Mouse (Mus musculus): ENCODE data around the gene Cxcl9.
"Not testable (repeated sequence)": the region's sequence is repeated elsewhere in the genome, so short reads cannot be mapped to it uniquely, and the experiment has no call there.

Cxcl9 gene

DNA sequence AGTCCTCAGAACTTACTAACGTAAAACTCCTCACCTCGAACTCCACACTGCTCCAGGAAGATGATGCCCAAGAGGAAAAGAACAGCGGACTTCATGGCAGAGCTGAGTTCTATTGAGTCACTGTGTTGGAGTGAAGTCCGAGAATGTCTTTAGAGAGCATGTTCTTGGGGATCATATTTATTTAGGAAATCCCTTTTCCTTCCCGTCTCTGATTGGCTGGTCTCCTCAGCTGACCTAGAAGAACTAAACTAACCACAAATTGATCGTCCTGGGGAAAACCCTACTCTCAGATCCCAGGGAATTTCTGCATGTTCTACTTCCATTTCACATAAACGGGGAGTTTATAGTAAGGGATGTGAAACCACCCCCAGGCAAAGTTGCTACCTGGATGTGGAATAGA is at the start of gene Cxcl9:
Cxcl9 (minus strand) TSS at position 151 of the 400 bp plus-strand sequence.
- DNase-seq (ENCODE audit: extremely low spot score, low read depth, low spot score): no peak

DNA sequence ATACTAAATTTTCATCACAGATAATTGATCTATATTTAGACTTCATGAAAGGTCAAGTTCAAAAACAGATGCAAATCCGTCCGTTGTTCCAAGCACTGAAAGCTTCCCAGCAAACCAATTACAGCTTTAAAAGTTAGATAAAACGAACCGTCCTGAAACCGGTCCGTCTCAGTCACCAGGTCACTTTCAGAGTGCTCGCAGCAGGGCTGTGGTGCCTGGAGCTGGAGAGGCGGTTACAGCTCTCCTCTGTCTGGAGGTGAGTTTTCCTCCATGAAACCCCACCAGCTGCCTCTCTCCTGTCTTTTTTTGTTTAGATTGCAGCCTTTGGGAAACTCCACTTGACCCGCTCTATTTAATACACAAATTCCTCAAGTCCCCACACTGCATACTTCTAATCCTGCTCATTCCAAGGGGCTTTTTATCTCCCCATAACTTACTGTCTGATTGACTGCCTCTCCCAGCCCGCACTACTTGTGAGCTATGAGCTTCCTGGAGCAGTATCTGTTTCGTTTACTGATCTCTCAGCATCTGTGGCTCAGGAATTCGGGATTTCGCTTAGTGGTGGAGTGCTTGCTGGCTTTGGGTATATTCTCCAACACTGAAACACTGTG is 49.0 kb upstream of the Cxcl9 start:
- no peak for DNase-seq (ENCODE audit: extremely low spot score, low read depth, low spot score)

DNA sequence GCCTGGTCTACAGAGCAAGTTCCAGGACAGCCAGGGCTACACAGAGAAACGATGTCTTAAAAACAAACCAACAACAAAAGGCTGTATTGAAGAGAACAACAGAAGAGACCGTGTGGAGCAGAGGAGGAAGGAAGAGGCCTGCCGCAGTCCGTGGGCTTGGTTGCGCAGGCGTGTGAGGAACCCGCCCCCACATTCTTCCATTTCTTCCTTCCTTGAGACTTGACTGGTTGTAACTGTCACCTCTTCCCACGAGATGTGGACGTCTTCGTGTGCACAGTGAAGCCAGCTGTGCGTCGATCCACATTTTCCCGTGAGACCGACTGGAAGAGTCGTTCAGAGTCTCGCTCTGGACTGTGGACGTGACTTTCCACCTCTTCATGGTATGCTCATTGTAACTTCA is 47.5 kb upstream of the Cxcl9 start:
- no peak for DNase-seq (ENCODE audit: extremely low spot score, low read depth, low spot score)

DNA sequence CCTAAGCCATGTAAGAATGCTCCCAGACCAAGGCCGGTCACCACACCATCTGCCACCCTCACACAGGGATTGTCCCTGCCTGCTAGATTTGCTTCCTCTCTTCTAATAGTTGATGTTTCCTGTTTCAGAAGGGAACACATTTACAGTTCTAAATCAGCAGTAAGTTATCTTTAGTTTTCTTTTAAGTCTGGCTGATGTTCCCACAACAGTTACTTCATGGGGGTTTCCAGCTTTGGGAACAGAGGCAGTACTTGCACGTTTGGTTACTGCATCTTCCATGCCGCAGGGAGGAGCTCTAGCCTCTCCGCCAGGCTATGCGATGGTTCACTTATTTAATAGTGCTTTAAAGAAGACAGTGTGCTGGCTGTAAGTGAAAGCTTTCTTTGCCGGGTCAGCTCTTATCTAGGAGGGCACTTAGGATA is 46.9 kb upstream of the Cxcl9 start:
- DNase-seq (ENCODE audit: extremely low spot score, low read depth, low spot score): no peak

DNA sequence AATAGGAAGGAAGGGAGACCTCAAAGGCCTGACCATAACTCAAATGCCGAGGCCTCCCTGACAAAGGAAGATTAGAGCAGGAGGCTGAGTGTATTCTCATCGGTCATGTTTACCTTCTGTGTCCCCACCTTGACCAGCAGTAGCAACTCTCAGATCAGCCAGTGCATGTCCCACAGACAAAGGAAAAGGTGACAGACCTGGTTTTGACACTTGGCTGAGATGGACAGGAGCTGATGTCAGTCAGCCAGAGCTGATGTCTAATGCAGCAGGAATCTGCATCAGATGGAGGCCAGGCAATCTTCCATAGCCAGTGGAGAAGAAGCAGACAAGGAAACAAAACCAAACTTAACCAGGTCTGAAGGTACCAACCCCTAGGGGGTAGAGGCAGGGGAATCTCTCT is 44.7 kb upstream of the Cxcl9 start:
- no peak for DNase-seq (ENCODE audit: extremely low spot score, low read depth, low spot score)

DNA sequence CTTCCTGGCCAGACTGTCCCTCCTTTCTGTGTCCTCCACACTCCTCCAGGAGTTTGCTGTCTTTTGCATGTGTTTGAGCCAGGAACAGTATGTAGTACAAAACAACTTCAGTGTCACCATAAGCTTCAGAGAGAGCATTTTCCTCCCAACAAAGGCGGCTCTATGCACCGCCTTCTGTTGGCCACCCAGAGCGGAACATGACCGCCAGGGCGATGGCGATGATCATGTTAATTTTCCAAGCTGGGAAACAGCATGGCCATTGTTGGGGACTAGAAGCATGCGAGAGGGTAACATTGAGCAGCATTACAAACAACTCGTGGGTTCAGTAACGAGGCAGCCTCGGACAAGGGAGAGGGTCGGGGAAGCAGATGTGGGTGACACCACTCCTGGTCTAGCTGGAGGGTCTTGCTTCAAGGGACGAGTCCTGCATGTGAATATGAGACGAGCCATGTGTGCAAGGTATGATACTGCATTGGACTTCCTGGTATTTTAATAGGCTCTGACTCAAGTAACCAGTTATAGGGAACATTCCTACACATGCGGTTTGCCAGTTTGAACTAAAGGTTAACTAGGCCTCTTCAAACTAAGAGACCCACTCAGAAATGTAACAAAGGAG is 43.6 kb upstream of the Cxcl9 start:
- no peak for DNase-seq (ENCODE audit: extremely low spot score, low read depth, low spot score)

DNA sequence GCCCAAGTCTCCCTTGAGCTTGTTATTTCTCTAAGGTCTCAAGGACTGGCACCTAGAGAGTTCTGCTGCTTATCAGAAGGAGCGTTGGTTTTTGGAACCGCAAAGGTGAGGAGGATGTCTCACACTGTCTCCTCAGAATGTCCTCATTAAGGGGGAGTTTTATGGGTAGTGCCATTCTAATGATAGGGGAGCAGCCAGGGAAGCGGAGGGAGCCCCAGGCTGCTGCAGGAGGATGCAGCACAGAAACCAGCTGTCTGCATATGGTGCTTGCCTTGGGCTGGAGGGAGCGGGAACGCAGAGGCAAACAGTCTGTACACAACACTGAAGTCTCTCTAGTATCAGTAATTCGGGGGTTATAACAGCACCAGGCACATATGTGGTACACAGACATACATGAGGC is 43.0 kb upstream of the Cxcl9 start:
- DNase-seq (ENCODE audit: extremely low spot score, low read depth, low spot score): no peak

DNA sequence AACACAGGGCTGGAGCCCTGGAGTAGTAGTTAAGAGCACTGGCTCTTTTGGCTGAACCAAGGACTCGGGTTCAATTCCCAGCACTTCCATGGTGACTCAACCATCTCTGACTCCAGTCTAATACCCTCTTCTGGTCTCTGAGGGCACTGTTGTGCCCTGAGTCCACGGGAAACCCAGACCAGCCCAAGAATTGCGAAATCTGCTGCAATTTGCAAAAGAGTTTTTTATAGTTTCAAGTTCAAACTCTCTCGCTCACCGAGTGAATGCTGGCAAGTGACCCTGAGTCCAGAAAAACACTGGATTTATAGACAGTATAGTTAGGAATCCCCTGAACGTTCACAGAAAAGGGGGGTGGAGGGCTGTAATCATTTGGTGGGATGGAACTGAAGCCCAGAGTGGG is 42.5 kb upstream of the Cxcl9 start:
- no peak for DNase-seq (ENCODE audit: extremely low spot score, low read depth, low spot score)

DNA sequence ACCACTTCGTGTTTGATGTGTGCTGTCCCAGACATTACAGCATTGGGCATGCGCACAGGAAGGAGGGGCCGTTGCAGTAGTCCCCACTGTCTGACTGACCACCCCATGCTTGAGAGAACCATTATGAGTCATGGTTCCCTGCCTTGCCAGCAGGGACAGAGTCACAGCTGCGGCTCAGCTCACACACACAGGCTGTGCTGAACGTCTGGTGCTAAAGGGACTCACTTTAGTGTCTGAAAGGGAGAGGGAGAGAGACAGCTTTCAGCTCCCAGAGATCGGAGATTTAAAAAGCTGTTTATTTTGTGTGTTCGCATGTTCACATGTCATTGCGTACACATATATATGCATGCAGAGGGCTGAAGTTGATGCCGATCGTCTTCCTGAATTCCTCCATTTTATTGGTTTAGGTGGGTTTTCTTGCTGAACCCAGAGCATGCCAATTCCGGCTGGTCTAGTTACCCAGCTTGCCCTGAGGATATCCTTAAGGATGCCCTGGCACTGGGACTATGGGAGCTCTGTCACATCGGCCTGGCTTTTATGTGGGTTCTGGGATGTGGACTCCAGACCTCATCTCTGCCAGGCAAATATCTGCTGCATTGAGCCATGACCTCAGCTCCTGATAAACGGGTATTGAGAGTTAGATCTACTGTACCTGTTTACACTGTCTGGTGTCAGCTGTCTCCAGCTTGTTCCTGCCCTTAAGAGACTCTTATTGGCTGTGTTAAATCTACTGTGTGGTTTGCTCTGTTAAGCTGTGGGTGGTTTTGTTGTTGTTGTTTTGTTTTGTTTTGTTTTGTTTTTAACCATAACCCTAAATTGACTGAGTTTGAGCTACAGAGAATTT is 41.5 kb upstream of the Cxcl9 start:
- DNase-seq (ENCODE audit: extremely low spot score, low read depth, low spot score): no peak

DNA sequence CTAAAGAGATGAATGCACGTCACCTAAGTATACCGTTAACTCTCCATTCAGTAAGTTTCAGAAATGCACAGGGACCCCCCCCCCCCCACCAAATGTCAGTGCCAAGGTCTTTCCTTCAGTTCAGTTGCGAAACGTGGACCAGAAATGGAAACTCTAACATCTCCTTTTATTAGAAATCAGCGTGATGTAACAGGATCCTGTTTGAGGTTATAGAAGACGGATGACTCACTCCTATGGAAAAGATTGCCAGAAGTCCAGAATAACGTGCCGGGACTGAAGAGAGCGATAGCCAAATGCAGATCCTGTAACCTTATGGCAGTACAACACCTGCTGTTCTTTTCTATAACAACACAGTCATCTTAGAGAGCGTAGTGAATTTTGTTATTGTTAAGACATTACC is 40.5 kb upstream of the Cxcl9 start:
- DNase-seq (ENCODE audit: extremely low spot score, low read depth, low spot score): no peak

DNA sequence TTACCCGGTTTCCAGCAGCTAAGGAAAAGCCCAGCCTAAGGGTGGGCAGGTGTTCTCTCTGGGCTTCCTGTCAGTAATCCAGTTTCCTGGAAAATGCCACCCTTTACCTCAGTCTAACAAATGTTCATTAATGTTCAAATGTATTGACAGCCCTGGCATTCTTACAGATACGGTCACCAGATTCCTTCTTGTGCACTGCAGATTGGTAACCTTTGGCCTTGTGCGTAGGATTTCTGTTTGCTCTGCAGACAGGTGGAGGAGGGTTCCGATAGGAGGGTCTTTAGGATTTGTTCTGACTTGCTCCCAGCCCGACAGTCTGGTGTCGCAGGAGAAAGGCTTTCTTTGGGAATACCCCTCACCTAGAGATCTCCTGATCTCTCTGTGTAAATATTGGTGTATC is 38.7 kb upstream of the Cxcl9 start:
- DNase-seq (ENCODE audit: extremely low spot score, low read depth, low spot score): no peak

DNA sequence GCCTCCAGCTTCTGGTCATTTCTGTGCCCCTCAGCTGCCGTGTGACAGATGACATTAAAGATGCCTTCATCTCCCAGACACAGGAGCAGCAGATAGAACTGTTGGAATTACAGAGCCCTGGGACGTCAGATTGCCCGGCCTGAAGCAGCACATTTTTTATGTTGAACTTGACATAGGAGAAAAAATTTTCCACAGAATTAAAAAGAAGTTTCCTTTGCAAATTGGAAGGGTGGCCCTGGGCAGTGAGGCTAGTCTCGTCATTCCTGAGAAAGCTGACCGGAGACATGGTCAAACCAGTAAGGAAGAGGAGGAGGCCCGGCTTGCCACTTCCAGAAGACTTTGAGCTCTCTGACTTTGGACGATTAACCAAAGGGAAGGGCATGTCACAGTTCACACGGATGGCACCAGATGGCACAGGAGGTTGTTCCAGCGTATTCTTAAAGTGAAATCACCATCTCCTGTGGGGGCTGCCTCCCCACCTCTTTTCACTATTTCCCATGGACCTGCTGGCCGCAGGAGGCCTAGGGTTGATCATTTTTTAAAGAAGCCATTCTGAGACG is 37.3 kb upstream of the Cxcl9 start:
- DNase-seq (ENCODE audit: extremely low spot score, low read depth, low spot score): no peak

DNA sequence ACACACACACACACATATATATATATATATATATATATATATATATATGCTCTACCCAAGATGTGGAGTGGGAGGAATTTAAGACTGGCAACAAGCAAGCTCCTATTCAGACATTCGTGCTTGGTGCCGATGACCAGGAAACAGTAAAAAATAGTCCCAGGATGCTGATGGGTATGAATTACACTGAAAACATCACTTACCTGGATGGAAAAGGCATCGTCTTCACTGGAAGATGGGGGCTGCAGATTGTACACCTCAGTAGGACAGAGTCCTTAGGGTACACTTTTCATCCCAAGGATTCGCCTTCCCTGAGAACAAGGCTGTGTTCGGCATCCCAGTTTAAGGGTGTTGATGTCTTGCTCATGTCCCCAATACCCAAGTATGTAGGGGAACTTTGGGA is 36.1 kb upstream of the Cxcl9 start:
- no peak for DNase-seq (ENCODE audit: extremely low spot score, low read depth, low spot score)

DNA sequence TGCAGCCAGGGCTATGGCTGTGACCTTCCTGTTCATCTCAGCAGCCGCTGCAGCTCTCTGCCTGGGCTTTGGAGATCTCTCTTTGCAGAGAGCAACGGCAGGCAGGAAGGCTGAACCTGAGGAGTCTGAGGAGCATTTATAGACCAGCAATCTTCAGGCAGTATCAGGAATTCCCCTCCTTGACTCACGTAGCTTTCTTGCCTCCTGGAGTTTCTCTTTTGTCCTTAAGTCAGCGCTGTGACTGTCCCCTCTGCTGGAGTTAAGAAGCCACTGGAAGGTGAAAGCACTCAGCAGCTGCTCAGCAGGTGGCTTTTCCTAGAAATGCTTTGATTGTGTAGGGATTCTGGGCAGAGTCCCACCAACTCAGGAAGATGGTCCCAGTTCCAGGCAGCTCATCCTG is 35.3 kb upstream of the Cxcl9 start:
- DNase-seq (ENCODE audit: extremely low spot score, low read depth, low spot score): no peak

DNA sequence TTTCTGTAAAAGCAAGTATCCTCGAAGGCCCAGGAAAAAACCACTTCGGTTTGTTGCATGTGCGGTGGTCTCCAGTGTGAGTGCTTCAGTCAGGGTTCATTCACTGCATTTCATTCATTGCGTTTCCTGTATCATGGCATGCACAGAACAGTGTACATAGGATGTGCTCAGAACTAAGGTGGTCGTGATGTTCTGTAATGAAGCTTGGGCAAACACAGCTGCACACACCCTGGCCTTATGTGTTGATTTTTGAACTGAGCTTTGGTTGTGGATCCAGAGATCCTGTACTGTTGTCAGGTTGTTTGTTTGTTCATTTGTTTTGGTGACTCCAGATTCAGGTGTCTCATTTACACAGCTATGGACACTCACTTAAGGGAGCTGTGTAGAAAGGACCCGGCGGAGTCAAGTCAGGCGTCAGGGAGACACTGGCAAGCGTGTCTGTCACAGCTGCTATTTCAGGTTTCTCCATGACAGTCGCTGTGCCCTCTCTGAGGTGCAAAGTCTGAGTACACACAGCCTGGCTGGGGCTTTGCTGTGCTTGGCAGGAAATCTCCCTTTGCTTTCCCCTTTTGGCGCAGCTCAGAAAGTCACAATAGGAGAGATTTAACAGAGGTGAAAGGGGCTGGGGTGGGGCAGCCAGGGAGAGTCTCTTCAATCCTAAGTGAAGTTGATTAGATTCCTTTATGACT is 31.0 kb upstream of the Cxcl9 start:
- DNase-seq (ENCODE audit: extremely low spot score, low read depth, low spot score): no peak

DNA sequence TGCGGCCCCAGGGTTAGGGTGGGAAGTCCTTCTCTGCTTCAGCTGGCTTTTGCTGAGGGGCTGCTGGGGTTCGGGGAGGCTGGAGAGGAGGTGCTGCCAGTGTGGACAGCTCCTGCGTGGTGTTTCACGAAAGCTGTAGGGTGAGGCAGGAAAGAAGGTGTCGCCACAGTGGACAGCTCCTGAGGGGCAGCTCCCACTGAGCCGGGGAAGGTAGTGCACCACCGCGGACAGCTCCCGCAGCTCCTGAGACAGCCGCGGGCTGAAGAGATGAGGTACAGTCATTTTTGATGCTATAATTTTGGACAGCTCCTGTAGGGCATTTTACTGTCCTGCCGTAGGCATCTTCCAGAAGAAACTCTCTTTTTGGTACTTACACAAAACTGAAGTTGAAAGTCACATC is 30.2 kb upstream of the Cxcl9 start:
- no peak for DNase-seq (ENCODE audit: extremely low spot score, low read depth, low spot score)

DNA sequence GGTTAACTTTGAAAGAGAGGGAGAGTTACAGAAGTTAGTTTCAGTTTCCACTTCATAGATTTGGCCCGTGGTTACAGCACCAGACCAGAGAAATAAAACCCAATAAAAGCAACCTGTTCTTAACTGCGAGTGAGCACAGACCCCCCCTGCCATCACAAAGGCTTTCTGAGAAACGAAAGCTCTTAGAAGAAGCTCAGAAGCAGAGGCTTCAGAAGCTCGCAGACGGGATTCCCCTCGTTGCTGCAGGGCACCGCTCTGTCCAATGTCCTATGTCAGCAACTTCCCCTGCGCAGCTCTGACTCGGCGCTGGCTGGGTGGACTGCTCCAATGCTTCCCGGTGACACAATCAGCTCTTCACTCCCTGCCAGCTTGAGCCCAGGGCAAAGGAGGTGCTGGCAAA is 25.6 kb upstream of the Cxcl9 start:
- no peak for DNase-seq (ENCODE audit: extremely low spot score, low read depth, low spot score)

DNA sequence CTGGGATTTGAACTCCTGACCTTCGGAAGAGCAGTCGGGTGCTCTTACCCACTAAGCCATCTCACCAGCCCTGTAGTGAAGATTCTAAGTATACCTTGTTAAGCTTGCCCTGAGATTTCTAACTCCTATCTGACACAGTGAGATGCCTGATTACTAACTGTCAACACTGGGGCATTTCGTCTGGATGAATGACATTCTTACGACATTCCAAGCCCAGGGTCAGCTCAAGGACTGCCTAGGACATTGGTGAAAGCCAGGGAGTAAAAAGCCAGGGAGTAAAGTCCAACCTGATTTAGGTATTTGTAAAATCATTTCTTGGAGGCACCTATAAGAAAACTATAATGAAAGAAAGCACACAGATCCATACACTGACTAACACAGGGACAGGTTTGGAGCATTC is 24.8 kb upstream of the Cxcl9 start:
- DNase-seq (ENCODE audit: extremely low spot score, low read depth, low spot score): not testable (repeated sequence)

DNA sequence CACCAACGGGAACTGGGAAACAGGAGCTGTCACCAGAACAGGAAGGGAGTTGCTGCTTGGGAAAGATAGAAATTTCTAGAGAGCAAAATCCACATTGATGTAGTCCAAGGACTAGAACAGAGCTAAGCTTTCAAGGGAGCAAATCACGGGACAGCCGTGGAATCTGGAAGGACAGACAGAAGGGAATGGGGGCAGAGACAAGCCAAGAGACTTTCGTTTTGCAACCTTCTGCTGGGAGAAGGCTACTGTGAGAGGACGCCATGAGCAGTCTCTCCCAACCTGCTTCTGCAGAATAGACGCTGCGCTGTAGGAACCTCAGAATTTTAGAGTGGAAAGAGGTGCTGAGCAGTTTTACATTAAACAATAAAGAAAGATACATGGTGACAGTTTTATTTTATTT is 21.9 kb upstream of the Cxcl9 start:
- DNase-seq (ENCODE audit: extremely low spot score, low read depth, low spot score): no peak

DNA sequence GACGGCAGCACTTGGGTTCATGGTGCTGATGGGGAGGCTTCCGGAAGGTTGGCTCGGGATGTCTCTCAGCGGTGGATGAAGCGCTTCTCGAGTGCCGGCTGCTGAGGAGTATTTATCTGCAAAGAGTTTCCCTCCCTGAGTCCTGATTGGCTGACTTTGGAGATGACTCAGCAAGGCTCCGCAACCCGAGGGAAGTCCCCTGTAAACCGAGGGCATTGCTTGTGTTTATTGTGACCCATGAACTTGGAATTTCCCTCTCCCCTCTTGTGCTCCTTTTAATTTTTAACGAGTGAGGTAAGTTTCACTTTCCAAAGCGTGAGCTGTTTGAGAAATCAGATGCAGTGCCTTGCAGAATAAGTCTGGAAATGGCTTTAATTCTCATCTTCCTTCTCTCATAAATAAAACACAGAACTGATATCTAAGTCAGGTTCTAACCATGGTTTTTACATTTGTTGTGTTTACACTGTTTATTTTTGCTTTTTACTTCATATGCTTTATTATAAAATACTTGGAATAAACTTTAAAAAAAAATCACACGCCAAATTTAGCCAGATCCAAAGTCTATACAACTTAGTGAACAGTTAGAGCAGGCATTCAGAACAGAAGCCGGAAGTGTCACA is 21.0 kb upstream of the Cxcl9 start, which contains the start of gene Cxcl10:
Cxcl10 (minus strand) TSS at position 96 of the 620 bp plus-strand sequence.
- DNase-seq (ENCODE audit: extremely low spot score, low read depth, low spot score): no peak

DNA sequence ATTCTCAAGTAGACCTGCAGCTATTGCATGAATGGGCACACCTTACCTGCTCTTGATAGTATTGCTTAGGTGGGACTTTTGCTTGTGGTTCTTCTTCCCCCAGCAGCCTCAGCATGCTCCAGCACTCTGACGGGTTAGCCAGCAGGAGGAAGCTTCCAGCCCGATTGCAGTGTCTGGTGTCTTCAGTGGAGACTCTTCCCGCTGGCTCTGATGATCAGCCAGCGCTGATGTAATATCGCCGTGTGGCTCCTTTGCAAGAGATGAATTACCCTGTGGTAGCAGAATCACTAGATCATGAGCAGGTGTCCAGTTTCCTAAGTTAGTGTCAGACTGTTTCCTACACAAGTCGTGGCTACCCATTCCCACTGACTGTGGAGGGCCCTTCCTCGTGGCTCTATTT is 17.1 kb upstream of the Cxcl9 start:
- DNase-seq (ENCODE audit: extremely low spot score, low read depth, low spot score): no peak

All from hindlimb bud, embryonic 11.5 days (tissue).